Mouse (Mus musculus): Measurements from ENCODE around the gene Mdp1. TPM values are rescaled to one million over a fixed set of nuclear protein-coding genes. Genes with fewer than 3 reads are reported as not detected.

Mdp1 gene
- polyA plus RNA-seq, 1 experiment from 2014 or later = 84.6 TPM

DNA sequence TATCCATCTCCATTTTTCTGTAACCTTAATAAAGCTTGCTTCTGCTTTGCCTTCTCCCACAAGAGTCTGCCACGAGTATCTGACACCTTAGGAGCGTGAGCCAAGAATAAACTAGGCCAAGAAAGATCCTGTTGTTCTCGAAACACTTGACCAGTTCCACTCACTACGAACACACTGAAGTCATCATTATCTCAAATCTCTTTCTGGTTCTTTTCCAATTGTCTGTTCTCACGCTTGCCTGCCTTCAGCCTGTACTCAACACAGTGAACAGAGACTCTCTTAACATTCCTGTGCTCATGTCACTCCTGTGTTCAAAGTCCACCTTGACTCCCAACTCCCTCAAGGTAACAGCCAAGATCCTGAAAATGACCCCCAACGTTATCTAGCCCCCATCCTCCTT, 47.0 kb downstream of the Mdp1 start:
- no peak overlapping the region for H3K4me2 ChIP-seq (ENCODE audit: low read length)
- 63% methylated on average over 6 of the region's 6 CpGs for WGBS
- 0 out of 2 replicates have a peak, but pooled peaks cover 5% of the 10 kb centered on the region for H3K36me3 ChIP-seq (ENCODE audit: control insufficient read depth, insufficient read depth, low read length)
- ATAC-seq = no peak
- no peaks in the 10 kb centered on the region for H3K4me1 ChIP-seq (ENCODE audit: control insufficient read depth, insufficient read depth, low read length)
- H3K9me3 ChIP-seq (replicated peaks; ENCODE audit: control insufficient read depth, low read length, poor library complexity, severe bottlenecking) = no peaks in the 10 kb centered on the region
- no peak overlapping the region for H3K27ac ChIP-seq (ENCODE audit: low read length)
- H3K27me3 ChIP-seq (ENCODE audit: control insufficient read depth, insufficient read depth, low read depth, low read length) = no peaks in the 10 kb centered on the region
- H3K9ac ChIP-seq (ENCODE audit: low read depth, low read length) = no peak overlapping the region
- H3K4me3 ChIP-seq (ENCODE audit: low read depth, low read length) = no peak overlapping the region

DNA sequence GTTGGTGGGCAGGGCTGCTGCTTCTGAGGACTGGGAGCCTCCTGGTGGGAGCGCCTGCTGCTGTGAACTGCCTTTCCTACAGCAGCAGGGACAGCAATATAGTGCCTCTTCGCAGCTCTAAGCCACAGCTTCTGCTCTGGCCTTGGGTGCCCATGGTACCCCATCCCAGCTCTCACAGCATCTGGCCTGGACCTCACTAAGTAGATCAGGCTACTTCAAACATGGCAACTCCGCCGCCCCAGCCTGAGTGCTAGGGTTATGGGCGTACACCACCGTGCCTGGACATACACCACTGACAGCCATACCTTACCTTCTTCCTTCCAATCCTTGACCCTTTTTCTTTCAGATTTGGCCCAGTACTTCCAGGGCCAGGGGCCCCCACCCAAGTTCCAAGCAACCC, 52.0 kb downstream of the Mdp1 start:
- WGBS = 96% methylated on average over 6 of the region's 6 CpGs
- Histone ChIP-seq H3K27ac (ENCODE audit: low read length) (no peak overlapping the region), H3K36me3 (ENCODE audit: control insufficient read depth, insufficient read depth, low read length) (peaks cover 24% of the 10 kb centered on the region), H3K4me3 (ENCODE audit: low read depth, low read length) (no peak overlapping the region), H3K9me3 (replicated peaks; ENCODE audit: control insufficient read depth, low read length, poor library complexity, severe bottlenecking) (no peaks in the 10 kb centered on the region), H3K4me2 (ENCODE audit: low read length) (no peak overlapping the region), H3K9ac (ENCODE audit: low read depth, low read length) (no peak overlapping the region), H3K27me3 (ENCODE audit: control insufficient read depth, insufficient read depth, low read depth, low read length) (no peaks in the 10 kb centered on the region), H3K4me1 (ENCODE audit: control insufficient read depth, insufficient read depth, low read length) (peaks cover 7% of the 10 kb centered on the region; the same call in 1 of the 2 replicates)
- ATAC-seq = no peak

Other genes starting within 250 kb of the Mdp1 start
- gene Dhrs4, start 181.8 kb downstream of the Mdp1 start, polyA plus RNA-seq (2015; fragmentation: Nextera tagmentation; extraction: Ambion mirVana) = 21.4 and 22.2 TPM in 2 replicates
- gene Carmil3, start 169.9 kb downstream of the Mdp1 start, polyA plus RNA-seq (2015; fragmentation: Nextera tagmentation; extraction: Ambion mirVana) = 34.5 and 37.7 TPM in 2 replicates
- gene Cpne6, start 150.1 kb downstream of the Mdp1 start, polyA plus RNA-seq (2015; fragmentation: Nextera tagmentation; extraction: Ambion mirVana) = 2.2 and 3.4 TPM in 2 replicates
- gene Nrl, start 135.5 kb downstream of the Mdp1 start, polyA plus RNA-seq (2015; fragmentation: Nextera tagmentation; extraction: Ambion mirVana) = 0.08 and 0.19 TPM in 2 replicates
- 29.5 and 30.6 TPM in 2 replicates for gene Pck2, start 120.2 kb downstream of the Mdp1 start, polyA plus RNA-seq (2015; fragmentation: Nextera tagmentation; extraction: Ambion mirVana)
- gene Dcaf11, start 100.5 kb downstream of the Mdp1 start, polyA plus RNA-seq (2015; fragmentation: Nextera tagmentation; extraction: Ambion mirVana) = 134 and 137 TPM in 2 replicates
- 0.55 and 0.72 TPM in 2 replicates for gene A730061H03Rik, start 100.1 kb downstream of the Mdp1 start, polyA plus RNA-seq (2015; fragmentation: Nextera tagmentation; extraction: Ambion mirVana)
- 0.22 TPM in 1 of 2 replicates, not detected in the other for gene Fitm1, start 84.9 kb downstream of the Mdp1 start, polyA plus RNA-seq (2015; fragmentation: Nextera tagmentation; extraction: Ambion mirVana)
- 238 and 262 TPM in 2 replicates for gene Psme1, start 82.4 kb downstream of the Mdp1 start, polyA plus RNA-seq (2015; fragmentation: Nextera tagmentation; extraction: Ambion mirVana)
- gene Emc9, start 75.2 kb downstream of the Mdp1 start, polyA plus RNA-seq (2015; fragmentation: Nextera tagmentation; extraction: Ambion mirVana) = 31.6 and 46.9 TPM in 2 replicates
- 174 and 183 TPM in 2 replicates for gene Psme2, start 69.4 kb downstream of the Mdp1 start, polyA plus RNA-seq (2015; fragmentation: Nextera tagmentation; extraction: Ambion mirVana)
- gene Rnf31, start 68.8 kb downstream of the Mdp1 start, polyA plus RNA-seq (2015; fragmentation: Nextera tagmentation; extraction: Ambion mirVana) = 24.6 and 27.2 TPM in 2 replicates
- 10.4 and 10.5 TPM in 2 replicates for gene Irf9, start 56.9 kb downstream of the Mdp1 start, polyA plus RNA-seq (2015; fragmentation: Nextera tagmentation; extraction: Ambion mirVana)
- gene Rec8, start 42.5 kb downstream of the Mdp1 start, polyA plus RNA-seq (2015; fragmentation: Nextera tagmentation; extraction: Ambion mirVana) = 8.0 and 8.4 TPM in 2 replicates
- gene Ipo4, start 24.6 kb downstream of the Mdp1 start, polyA plus RNA-seq (2015; fragmentation: Nextera tagmentation; extraction: Ambion mirVana) = 116 and 123 TPM in 2 replicates
- 2.1 and 2.4 TPM in 2 replicates for gene Gm49378, start 22.6 kb downstream of the Mdp1 start, polyA plus RNA-seq (2015; fragmentation: Nextera tagmentation; extraction: Ambion mirVana)
- gene Tm9sf1, start 16.7 kb downstream of the Mdp1 start, polyA plus RNA-seq (2015; fragmentation: Nextera tagmentation; extraction: Ambion mirVana) = 57.8 and 60.0 TPM in 2 replicates
- 0.20 and 0.28 TPM in 2 replicates for gene Tssk4, start 10.3 kb downstream of the Mdp1 start, polyA plus RNA-seq (2015; fragmentation: Nextera tagmentation; extraction: Ambion mirVana)
- 52.5 and 52.7 TPM in 2 replicates for gene Gmpr2, start 11.4 kb upstream of the Mdp1 start, polyA plus RNA-seq (2015; fragmentation: Nextera tagmentation; extraction: Ambion mirVana)
- 532 and 551 TPM in 2 replicates for gene Nedd8, start 11.6 kb upstream of the Mdp1 start, polyA plus RNA-seq (2015; fragmentation: Nextera tagmentation; extraction: Ambion mirVana)
- 22.5 and 25.8 TPM in 2 replicates for gene Tinf2, start 21.3 kb upstream of the Mdp1 start, polyA plus RNA-seq (2015; fragmentation: Nextera tagmentation; extraction: Ambion mirVana)
- 0.13 and 0.15 TPM in 2 replicates for gene Tgm1, start 53.4 kb upstream of the Mdp1 start, polyA plus RNA-seq (2015; fragmentation: Nextera tagmentation; extraction: Ambion mirVana)
- 64.0 and 65.1 TPM in 2 replicates for gene Rabggta, start 61.8 kb upstream of the Mdp1 start, polyA plus RNA-seq (2015; fragmentation: Nextera tagmentation; extraction: Ambion mirVana)
- 72.3 and 75.3 TPM in 2 replicates for gene Dhrs1, start 85.2 kb upstream of the Mdp1 start, polyA plus RNA-seq (2015; fragmentation: Nextera tagmentation; extraction: Ambion mirVana)
- gene Nop9, start 85.2 kb upstream of the Mdp1 start, polyA plus RNA-seq (2015; fragmentation: Nextera tagmentation; extraction: Ambion mirVana) = 25.9 and 28.0 TPM in 2 replicates
- gene Cideb, start 98.0 kb upstream of the Mdp1 start, polyA plus RNA-seq (2015; fragmentation: Nextera tagmentation; extraction: Ambion mirVana) = 0.21 and 0.26 TPM in 2 replicates
- 0.51 and 0.59 TPM in 2 replicates for gene Ltb4r2, start 100.9 kb upstream of the Mdp1 start, polyA plus RNA-seq (2015; fragmentation: Nextera tagmentation; extraction: Ambion mirVana)
- 0.50 and 0.60 TPM in 2 replicates for gene Ltb4r1, start 105.5 kb upstream of the Mdp1 start, polyA plus RNA-seq (2015; fragmentation: Nextera tagmentation; extraction: Ambion mirVana)
- gene Adcy4, start 123.6 kb upstream of the Mdp1 start, polyA plus RNA-seq (2015; fragmentation: Nextera tagmentation; extraction: Ambion mirVana) = 4.0 and 5.0 TPM in 2 replicates
- gene Ripk3, start 128.4 kb upstream of the Mdp1 start, polyA plus RNA-seq (2015; fragmentation: Nextera tagmentation; extraction: Ambion mirVana) = 1.6 and 1.7 TPM in 2 replicates
- 6.7 and 7.0 TPM in 2 replicates for gene Nfatc4, start 162.6 kb upstream of the Mdp1 start, polyA plus RNA-seq (2015; fragmentation: Nextera tagmentation; extraction: Ambion mirVana)
- gene Nynrin, start 193.5 kb upstream of the Mdp1 start, polyA plus RNA-seq (2015; fragmentation: Nextera tagmentation; extraction: Ambion mirVana) = 11.0 and 11.9 TPM in 2 replicates
- gene Cbln3, start 223.9 kb upstream of the Mdp1 start, polyA plus RNA-seq (2015; fragmentation: Nextera tagmentation; extraction: Ambion mirVana) = 0.15 and 0.20 TPM in 2 replicates
- gene Khnyn, start 224.4 kb upstream of the Mdp1 start, polyA plus RNA-seq (2015; fragmentation: Nextera tagmentation; extraction: Ambion mirVana) = 10.4 and 10.5 TPM in 2 replicates
- gene Sdr39u1, start 239.8 kb upstream of the Mdp1 start, polyA plus RNA-seq (2015; fragmentation: Nextera tagmentation; extraction: Ambion mirVana) = 160 and 180 TPM in 2 replicates

Data from midbrain, embryonic 16.5 days (tissue).